Mouse (Mus musculus) MEL (cell line): Measurements from ENCODE around the gene Dntt.

ENCODE experiments used
- BHLHE40 ChIP-seq: IDR thresholded peaks from 2 replicates; pipeline ENCODE4 v1.6.1; 2012; ENCODE audit warnings: low read depth, mild to moderate bottlenecking, inconsistent platforms, low read length, improper control_type of control experiment, borderline replicate concordance
- CTCF ChIP-seq, 3 experiments: IDR thresholded peaks in 2 of 3; conservative IDR thresholded peaks in 1 of 3; 2 replicates each; pipeline ENCODE4 v1.5.1; 2011 to 2012; ENCODE audit warnings: low read length in 3 of 3, low read depth in 2 of 3, mild to moderate bottlenecking in 2 of 3, improper control_type of control experiment in 1 of 3, inconsistent platforms in 1 of 3, mixed read lengths in 1 of 3, moderate library complexity in 1 of 3; ENCODE audit not compliant: control insufficient read depth in 1 of 3, insufficient read depth in 1 of 3, poor library complexity in 1 of 3, severe bottlenecking in 1 of 3
- E2F4 ChIP-seq: IDR thresholded peaks from 2 replicates; pipeline ENCODE4 v1.6.1; 2011; ENCODE audit warnings: low read depth, low read length, improper control_type of control experiment, borderline replicate concordance
- EP300 ChIP-seq, 2 experiments: IDR thresholded peaks; 2 replicates each; pipeline ENCODE4 v1.6.1; 2011; ENCODE audit warnings: improper control_type of control experiment in 2 of 2, low read length in 2 of 2, low read depth in 1 of 2, mild to moderate bottlenecking in 1 of 2
- HCFC1 ChIP-seq: IDR thresholded peaks from 2 replicates; pipeline ENCODE4 v1.6.1; 2012; ENCODE audit warnings: low read depth, mild to moderate bottlenecking, inconsistent platforms, low read length, improper control_type of control experiment, moderate library complexity
- MAZ ChIP-seq: IDR thresholded peaks from 2 replicates; pipeline ENCODE4 v1.6.1; 2012; ENCODE audit warnings: low read depth, mild to moderate bottlenecking, inconsistent platforms, low read length, improper control_type of control experiment
- NELFE ChIP-seq: IDR thresholded peaks from 2 replicates; pipeline ENCODE4 v1.6.1; 2011; ENCODE audit warnings: low read depth, low read length, improper control_type of control experiment
- POLR2A ChIP-seq, 2 experiments: IDR thresholded peaks; 2 replicates each; pipeline ENCODE4 v1.6.1; 2011 to 2012; ENCODE audit warnings: low read length in 2 of 2, mild to moderate bottlenecking in 2 of 2, control low read depth in 1 of 2, improper control_type of control experiment in 1 of 2, low read depth in 1 of 2, moderate library complexity in 1 of 2; ENCODE audit not compliant: control insufficient read depth in 1 of 2, insufficient read depth in 1 of 2, poor library complexity in 1 of 2
- TAL1 ChIP-seq: IDR thresholded peaks from 2 replicates; pipeline ENCODE4 v1.6.1; 2012; ENCODE audit warnings: mild to moderate bottlenecking, inconsistent platforms, low read length, moderate library complexity, mixed read lengths
- TBP ChIP-seq: IDR thresholded peaks from 2 replicates; pipeline ENCODE4 v1.8.0; 2011; ENCODE audit warnings: low read depth, low read length, improper control_type of control experiment
- TCF12 ChIP-seq: IDR thresholded peaks from 2 replicates; pipeline ENCODE4 v1.6.1; 2014; ENCODE audit warnings: low read depth, mild to moderate bottlenecking, inconsistent platforms, low read length, improper control_type of control experiment, moderate library complexity

DNA sequence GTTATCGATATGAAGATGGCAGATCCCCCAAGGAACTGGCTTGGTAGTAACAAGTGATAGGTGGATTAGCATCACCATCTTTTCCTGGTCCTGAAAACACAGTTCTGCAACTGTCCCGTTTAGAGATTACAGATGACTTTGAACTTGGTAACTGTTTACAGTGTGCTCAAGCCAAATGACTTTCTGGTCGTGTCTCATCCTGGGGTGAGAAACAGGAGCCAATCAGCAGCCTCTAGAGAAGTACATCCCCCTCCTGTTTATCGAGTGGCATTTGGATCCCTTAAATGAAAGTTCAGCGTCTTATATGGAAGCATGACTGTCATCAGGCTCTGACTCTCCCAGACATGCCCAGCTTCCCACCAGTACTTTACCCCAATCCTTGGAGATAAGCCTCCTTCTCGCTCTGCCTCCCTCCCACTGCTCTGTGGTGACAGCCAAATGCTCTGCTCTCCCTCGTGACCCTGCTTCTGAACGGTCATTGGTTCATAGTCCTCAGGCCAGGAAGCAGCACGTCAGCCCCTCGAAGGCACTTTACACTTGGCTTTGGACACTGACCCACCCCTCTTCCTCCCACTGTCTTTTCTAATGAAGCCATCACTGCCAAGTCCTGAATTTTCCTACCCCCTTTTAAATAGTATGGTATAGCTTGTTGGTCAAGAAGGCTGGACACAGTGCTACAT is 16.2 kb downstream of the Dntt start:
- TF ChIP-seq HCFC1: no peak
- TF ChIP-seq NELFE: no peak
- TF ChIP-seq E2F4: no peak
- TF ChIP-seq CTCF (IDR thresholded peaks at IDR 0.05 in 2 of 3, conservative IDR thresholded peaks at IDR 0.05 in 1 of 3; ENCODE audit: control insufficient read depth in 1 of 3, insufficient read depth in 1 of 3, low read depth in 2 of 3, low read length in 3 of 3, poor library complexity in 1 of 3, severe bottlenecking in 1 of 3): no peak
- no peak for TF ChIP-seq POLR2A (IDR thresholded peaks at IDR 0.05; ENCODE audit: control insufficient read depth in 1 of 2, insufficient read depth in 1 of 2, low read depth in 1 of 2, low read length in 2 of 2, poor library complexity in 1 of 2)
- TF ChIP-seq MAZ: no peak
- no peak for TF ChIP-seq TCF12
- TF ChIP-seq EP300 (IDR thresholded peaks at IDR 0.05; ENCODE audit: low read depth in 1 of 2, low read length in 2 of 2): no peak
- no peak for TF ChIP-seq TBP
- no peak for TF ChIP-seq BHLHE40
- no peak for TF ChIP-seq TAL1
